Mouse (Mus musculus) ES-Bruce4 (cell line): ENCODE measurements at regions not wholly inside any gene's neighbourhood (a gene's known extent, or its start where the extent isn't known, plus 50 kb on each side); places are given as distances from the start of the nearest gene placed in this dataset.

Experiments
- CTCF ChIP-seq: IDR thresholded peaks from one replicate; pipeline ENCODE4 v1.8.1; 2011; ENCODE audit warnings: low read depth, low read length
- EP300 ChIP-seq: IDR thresholded peaks from 2 replicates; pipeline ENCODE4 v1.6.1; 2011; ENCODE audit warnings: low read depth, low read length; ENCODE audit not compliant: insufficient read depth

- TF ChIP-seq EP300: no peak
- TF ChIP-seq CTCF: no peak
These were observed 209.7 kb upstream of the Castor2 start for GRCm38 (mm10) chr5:133889841-133890240.
